Mouse (Mus musculus) cortical plate, adult 2 months (tissue): ENCODE measurements around the gene Hoxd3.

Source experiments
- CTCF ChIP-seq: fragments of 200-500 bp; IDR thresholded peaks from 2 replicates; pipeline ENCODE4 v1.5.1; 2011; ENCODE audit warnings: mild to moderate bottlenecking, control low read depth, low read length; ENCODE audit not compliant: insufficient read depth; ENCODE audit errors: extremely low read depth
- POLR2A ChIP-seq: fragments of 200-500 bp; IDR thresholded peaks from 2 replicates; pipeline ENCODE4 v1.6.1; 2011; ENCODE audit warnings: mild to moderate bottlenecking, low read length, control low read depth; ENCODE audit not compliant: insufficient read depth; ENCODE audit errors: extremely low read depth

- no peak for TF ChIP-seq POLR2A
- TF ChIP-seq CTCF: no peak
Observed at GRCm38 (mm10) chr2:74735851-74736687, 24.3 kb downstream of the Hoxd3 start.
